Mouse (Mus musculus): ENCODE measurements around the gene RPS10-NUDT3. TPM values are rescaled to one million over a fixed set of nuclear protein-coding genes. Genes with fewer than 3 reads are reported as not detected.

Gene RPS10-NUDT3
- polyA plus RNA-seq, 1 experiment = 0.16 TPM

- DNase-seq = no peak
- H3K27me3 ChIP-seq (ENCODE audit: control insufficient read depth, insufficient read depth, low read length) = no peaks in the 10 kb centered on the region
- no peak overlapping the region; the same call in 1 of the 2 replicates for H3K27ac ChIP-seq (ENCODE audit: insufficient read depth, low read length)
- peaks cover 26% of the 10 kb centered on the region for H3K4me1 ChIP-seq (ENCODE audit: control insufficient read depth, insufficient read depth, low read length)
- no peak overlapping the region for H3K4me3 ChIP-seq (replicated peaks; ENCODE audit: insufficient read depth, low read depth, low read length)
- WGBS = 67% methylated on average over 8 of the region's 8 CpGs
- TF ChIP-seq CTCF (IDR thresholded peaks at IDR 0.05; ENCODE audit: borderline replicate concordance, insufficient read depth, low read depth, low read length) (no peak), POLR2A (IDR thresholded peaks at IDR 0.05; ENCODE audit: borderline replicate concordance, insufficient read depth, low read length) (no peak)
Measured at GRCm38 (mm10) chr17:27588231-27588630, 46.8 kb downstream of the RPS10-NUDT3 start.

- WGBS = 14% methylated on average over 12 of the region's 12 CpGs
- TF ChIP-seq POLR2A (IDR thresholded peaks at IDR 0.05; ENCODE audit: borderline replicate concordance, insufficient read depth, low read length) (no peak), CTCF (IDR thresholded peaks at IDR 0.05; ENCODE audit: borderline replicate concordance, insufficient read depth, low read depth, low read length) (no peak)
- Histone ChIP-seq H3K27ac (ENCODE audit: insufficient read depth, low read length) (peak overlapping the region; percentile 37), H3K27me3 (ENCODE audit: control insufficient read depth, insufficient read depth, low read length) (no peaks in the 10 kb centered on the region), H3K4me3 (replicated peaks; ENCODE audit: insufficient read depth, low read depth, low read length) (no peak overlapping the region), H3K4me1 (ENCODE audit: control insufficient read depth, insufficient read depth, low read length) (peaks cover 29% of the 10 kb centered on the region)
- DNase-seq = peak in 1 of 2 experiments; percentile 63
Measured at GRCm38 (mm10) chr17:27587252-27587651, 47.8 kb downstream of the RPS10-NUDT3 start.

- no peak for TF ChIP-seq CTCF (IDR thresholded peaks at IDR 0.05; ENCODE audit: borderline replicate concordance, insufficient read depth, low read depth, low read length)
- TF ChIP-seq POLR2A (IDR thresholded peaks at IDR 0.05; ENCODE audit: borderline replicate concordance, insufficient read depth, low read length) = no peak
- peaks cover 32% of the 10 kb centered on the region for H3K4me1 ChIP-seq (ENCODE audit: control insufficient read depth, insufficient read depth, low read length)
- no peak overlapping the region for H3K4me3 ChIP-seq (replicated peaks; ENCODE audit: insufficient read depth, low read depth, low read length)
- DNase-seq = no peak
- peak overlapping the region; percentile 37; the same call in 1 of the 2 replicates for H3K27ac ChIP-seq (ENCODE audit: insufficient read depth, low read length)
- no peaks in the 10 kb centered on the region for H3K27me3 ChIP-seq (ENCODE audit: control insufficient read depth, insufficient read depth, low read length)
- 62% methylated on average over 9 of the region's 9 CpGs for WGBS
Measured at GRCm38 (mm10) chr17:27586661-27587060, 48.4 kb downstream of the RPS10-NUDT3 start.

GRCm38 (mm10) chr17:27583185-27583894, 51.7 kb downstream of the RPS10-NUDT3 start:
- 65% methylated on average over 13 of the region's 13 CpGs for WGBS

GRCm38 (mm10) chr17:27580392-27581068, 54.5 kb downstream of the RPS10-NUDT3 start:
- Histone ChIP-seq H3K27ac (ENCODE audit: insufficient read depth, low read length) (peak overlapping the region; percentile 87; the same call in 1 of the 2 replicates), H3K27me3 (ENCODE audit: control insufficient read depth, insufficient read depth, low read length) (no peaks in the 10 kb centered on the region), H3K4me3 (replicated peaks; ENCODE audit: insufficient read depth, low read depth, low read length) (no peak overlapping the region), H3K4me1 (ENCODE audit: control insufficient read depth, insufficient read depth, low read length) (peaks cover 51% of the 10 kb centered on the region)
- TF ChIP-seq POLR2A (IDR thresholded peaks at IDR 0.05; ENCODE audit: borderline replicate concordance, insufficient read depth, low read length) (no peak), CTCF (IDR thresholded peaks at IDR 0.05; ENCODE audit: borderline replicate concordance, insufficient read depth, low read depth, low read length) (no peak)
- 44% methylated on average over 20 of the region's 20 CpGs for WGBS
- DNase-seq = no peak

More at GRCm38 (mm10) chr17:27583185-27583894, 51.7 kb downstream of the RPS10-NUDT3 start:
- DNase-seq = no peak
- peaks cover 48% of the 10 kb centered on the region for H3K4me1 ChIP-seq (ENCODE audit: control insufficient read depth, insufficient read depth, low read length)
- H3K27ac ChIP-seq (ENCODE audit: insufficient read depth, low read length) = no peak overlapping the region
- no peaks in the 10 kb centered on the region for H3K27me3 ChIP-seq (ENCODE audit: control insufficient read depth, insufficient read depth, low read length)
- TF ChIP-seq POLR2A (IDR thresholded peaks at IDR 0.05; ENCODE audit: borderline replicate concordance, insufficient read depth, low read length) (no peak), CTCF (IDR thresholded peaks at IDR 0.05; ENCODE audit: borderline replicate concordance, insufficient read depth, low read depth, low read length) (no peak)
- H3K4me3 ChIP-seq (replicated peaks; ENCODE audit: insufficient read depth, low read depth, low read length) = no peak overlapping the region

- 7% methylated on average over 8 of the region's 8 CpGs for WGBS
- Histone ChIP-seq H3K4me1 (ENCODE audit: control insufficient read depth, insufficient read depth, low read length) (peaks cover 58% of the 10 kb centered on the region), H3K27me3 (ENCODE audit: control insufficient read depth, insufficient read depth, low read length) (no peaks in the 10 kb centered on the region), H3K27ac (ENCODE audit: insufficient read depth, low read length) (peak overlapping the region; percentile 87), H3K4me3 (replicated peaks; ENCODE audit: insufficient read depth, low read depth, low read length) (no peak overlapping the region)
- DNase-seq = peak; percentile 68 to 86
- TF ChIP-seq POLR2A (IDR thresholded peaks at IDR 0.05; ENCODE audit: borderline replicate concordance, insufficient read depth, low read length) (no peak), CTCF (IDR thresholded peaks at IDR 0.05; ENCODE audit: borderline replicate concordance, insufficient read depth, low read depth, low read length) (no peak)
Measured at GRCm38 (mm10) chr17:27579816-27580215, 55.2 kb downstream of the RPS10-NUDT3 start.

- TF ChIP-seq CTCF (IDR thresholded peaks at IDR 0.05; ENCODE audit: borderline replicate concordance, insufficient read depth, low read depth, low read length) (no peak), POLR2A (IDR thresholded peaks at IDR 0.05; ENCODE audit: borderline replicate concordance, insufficient read depth, low read length) (no peak)
- peak in 1 of 2 experiments; percentile 48 for DNase-seq
Measured at GRCm38 (mm10) chr17:27578487-27578886, 56.5 kb downstream of the RPS10-NUDT3 start.

More at GRCm38 (mm10) chr17:27578487-27578886, 56.5 kb downstream of the RPS10-NUDT3 start:
- no peak overlapping the region for H3K4me3 ChIP-seq (replicated peaks; ENCODE audit: insufficient read depth, low read depth, low read length)
- no peaks in the 10 kb centered on the region for H3K27me3 ChIP-seq (ENCODE audit: control insufficient read depth, insufficient read depth, low read length)
- peaks cover 64% of the 10 kb centered on the region for H3K4me1 ChIP-seq (ENCODE audit: control insufficient read depth, insufficient read depth, low read length)
- 45% methylated on average over 10 of the region's 10 CpGs for WGBS
- H3K27ac ChIP-seq (ENCODE audit: insufficient read depth, low read length) = peak overlapping the region; percentile 41
